Mouse (Mus musculus) midbrain, embryonic 10.5 days (tissue): Measurements from ENCODE around the gene Cog6. TPM values are rescaled to one million over a fixed set of nuclear protein-coding genes. Genes with fewer than 3 reads are reported as not detected.
"Not testable (repeated sequence)": the region's sequence is repeated elsewhere in the genome, so short reads cannot be mapped to it uniquely, and the experiment has no call there.

ENCODE experiments used
- DNase-seq: peaks from one replicate; pipeline ENCODE4 v3.0.0-alpha.2; 2017; ENCODE audit warnings: low spot score
- H3K27ac ChIP-seq: fragments of 300-500 bp; sonication (generic); replicated peaks from 2 replicates; pipeline ENCODE4 v1.5.1; 2016; ENCODE audit warnings: mild to moderate bottlenecking
- H3K27me3 ChIP-seq: fragments of 300-500 bp; sonication (generic); 2 replicates; pipeline ENCODE4 v1.6.1; 2016; ENCODE audit warnings: low read depth, mild to moderate bottlenecking; ENCODE audit not compliant: poor library complexity, severe bottlenecking
- H3K36me3 ChIP-seq: fragments of 300-500 bp; sonication (generic); 2 replicates; pipeline ENCODE4 v1.6.1; 2016; ENCODE audit warnings: mild to moderate bottlenecking, moderate library complexity
- H3K4me1 ChIP-seq: fragments of 300-500 bp; sonication (generic); 2 replicates; pipeline ENCODE4 v1.6.1; 2016
- H3K4me3 ChIP-seq: fragments of 300-500 bp; sonication (generic); 2 replicates; pipeline ENCODE4 v1.5.1; 2016; ENCODE audit warnings: mild to moderate bottlenecking, moderate library complexity
- H3K9me3 ChIP-seq: fragments of 300-500 bp; sonication (generic); replicated peaks from 2 replicates; pipeline ENCODE4 v1.6.1; 2016; ENCODE audit warnings: mild to moderate bottlenecking
- whole genome bisulfite sequencing: fragments of 180-500 bp; shearing (Covaris S2); methylation state at CpG from one replicate; pipeline ENCODE4 v1.1.7; 2016; 5-methylcytosine and 5-hydroxymethylcytosine counted together
- polyA plus RNA-seq: library from polyadenylated mRNA; unstranded; fragments of >200 nt; fragmentation: Nextera tagmentation; extraction: Ambion mirVana; gene quantifications from 2 replicates; pipeline ENCODE4 v1.2.1, GENCODE M21; 2016

The Cog6 gene
- polyA plus RNA-seq, 1 experiment from 2014 or later: 38.9 TPM

DNA sequence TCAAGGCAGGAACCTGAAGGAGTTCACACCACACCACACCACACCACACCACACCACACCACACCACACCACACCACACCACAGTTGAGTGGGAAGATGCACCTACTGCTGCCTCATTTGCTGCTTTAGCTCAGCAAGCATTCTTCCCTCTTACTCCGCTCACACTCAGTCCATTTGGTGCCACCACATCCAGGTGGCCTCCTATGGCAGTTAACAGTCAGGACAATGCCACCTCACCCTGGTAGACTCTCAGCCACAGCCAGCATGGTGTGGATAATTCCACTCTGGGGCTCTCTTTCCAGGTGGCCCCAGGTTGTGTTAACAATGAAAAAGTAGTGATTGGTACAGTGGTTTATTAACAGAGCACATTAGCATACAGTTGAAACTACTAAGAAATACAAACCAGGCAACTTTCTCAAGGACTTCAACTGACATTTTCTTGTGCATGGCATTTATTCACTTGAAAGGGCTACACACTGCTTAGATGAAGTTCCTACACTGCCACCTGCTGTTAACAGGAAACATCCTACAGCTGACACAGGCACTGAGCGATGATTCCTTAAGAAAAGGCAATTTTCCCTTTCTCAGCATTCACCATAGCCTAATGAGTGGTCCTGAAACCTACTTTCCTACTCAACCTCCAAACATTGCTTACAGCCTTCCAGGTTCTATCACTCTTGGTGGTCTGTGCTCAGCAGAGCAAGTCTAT lies 12.5 kb downstream of the Cog6 start:
- WGBS: 81% methylated on average over 2 of the region's 2 CpGs
- no peak overlapping the region for H3K27ac ChIP-seq
- H3K27me3 ChIP-seq: no peaks in the 10 kb centered on the region
- peaks cover 73% of the 10 kb centered on the region for H3K36me3 ChIP-seq
- no peaks in the 10 kb centered on the region for H3K9me3 ChIP-seq
- no peak overlapping the region for H3K4me3 ChIP-seq
- H3K4me1 ChIP-seq: no peaks in the 10 kb centered on the region
- DNase-seq: no peak

DNA sequence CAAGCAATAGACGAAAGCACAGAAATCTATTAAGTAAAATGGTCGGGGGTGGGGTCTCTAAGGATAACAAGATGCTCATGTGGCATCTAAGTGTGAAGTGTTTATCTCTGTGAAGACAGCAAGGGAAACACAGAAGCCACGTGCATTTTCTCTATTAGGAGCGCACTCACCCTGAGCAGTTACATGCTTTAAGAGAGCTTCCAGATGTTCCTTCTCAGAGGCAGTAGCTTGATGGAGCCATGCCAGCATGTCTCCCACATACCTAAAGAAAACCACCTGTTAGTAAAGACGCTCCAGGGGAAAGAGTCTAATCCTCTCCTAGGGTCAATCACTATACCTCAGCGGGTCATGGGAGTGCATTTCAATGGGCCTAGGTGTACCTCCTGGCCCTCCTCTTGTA lies 15.0 kb downstream of the Cog6 start:
- no peak for DNase-seq
- WGBS: 73% methylated on average over 6 of the region's 6 CpGs
- Histone ChIP-seq H3K36me3 (peaks cover 68% of the 10 kb centered on the region), H3K27ac (no peak overlapping the region), H3K27me3 (no peaks in the 10 kb centered on the region), H3K4me3 (no peak overlapping the region), H3K4me1 (no peaks in the 10 kb centered on the region), H3K9me3 (no peaks in the 10 kb centered on the region)

DNA sequence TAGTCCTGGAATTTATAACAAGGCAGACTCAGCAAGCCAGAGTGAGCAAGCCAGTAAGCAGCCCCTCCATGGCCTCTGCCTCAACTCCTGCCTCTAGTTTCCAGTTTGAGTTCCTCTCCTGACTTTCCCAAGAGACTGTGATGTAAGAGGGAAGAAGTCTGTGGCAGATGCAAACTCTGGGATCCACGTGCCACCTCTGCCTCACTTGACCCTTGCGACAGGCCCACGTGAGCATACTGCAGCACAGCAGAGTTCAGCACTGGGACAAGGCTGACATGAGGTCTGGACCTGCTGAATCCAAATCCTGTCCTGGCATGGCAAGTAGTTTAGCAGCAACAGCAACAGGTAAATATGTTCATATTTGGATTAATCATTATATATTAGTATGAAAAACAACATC lies 17.0 kb downstream of the Cog6 start:
- Histone ChIP-seq H3K27me3 (no peaks in the 10 kb centered on the region), H3K36me3 (peaks cover 66% of the 10 kb centered on the region), H3K4me1 (no peaks in the 10 kb centered on the region), H3K27ac (no peak overlapping the region), H3K4me3 (no peak overlapping the region), H3K9me3 (no peaks in the 10 kb centered on the region)
- DNase-seq: no peak
- WGBS: 92% methylated on average over 3 of the region's 3 CpGs

GRCm38 (mm10) chr3:52999016-52999744 lies 17.9 kb downstream of the Cog6 start:
- H3K36me3 ChIP-seq: peaks cover 72% of the 10 kb centered on the region
- 84% methylated on average over 15 of the region's 15 CpGs for WGBS
- DNase-seq: no peak
- no peaks in the 10 kb centered on the region for H3K27me3 ChIP-seq
- H3K4me3 ChIP-seq: no peak overlapping the region
- no peak overlapping the region for H3K27ac ChIP-seq
- no peaks in the 10 kb centered on the region for H3K4me1 ChIP-seq
- H3K9me3 ChIP-seq: no peaks in the 10 kb centered on the region

DNA sequence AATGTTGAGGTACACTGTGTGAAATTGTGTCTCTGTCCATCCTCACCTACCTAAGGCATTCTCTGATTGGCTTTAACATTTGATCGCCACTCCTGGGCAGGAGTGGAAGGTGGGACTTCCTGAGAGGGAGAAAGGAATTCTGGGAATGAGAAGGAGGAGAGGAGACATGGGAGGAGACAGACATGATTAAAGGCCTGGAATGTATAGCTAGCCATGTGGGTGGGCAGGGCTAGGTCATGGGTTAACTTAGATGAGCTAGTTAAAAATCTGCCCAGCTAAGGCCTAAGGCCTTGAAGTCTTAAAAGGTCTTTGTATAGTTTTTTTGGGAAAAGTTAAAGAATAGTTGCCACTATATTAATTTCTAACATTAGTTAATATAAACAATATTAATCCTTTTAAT lies 19.7 kb downstream of the Cog6 start:
- Histone ChIP-seq H3K4me3 (no peak overlapping the region), H3K4me1 (no peaks in the 10 kb centered on the region), H3K36me3 (peaks cover 83% of the 10 kb centered on the region), H3K27ac (no peak overlapping the region), H3K27me3 (no peaks in the 10 kb centered on the region), H3K9me3 (no peaks in the 10 kb centered on the region)
- WGBS: 84% methylated on average over 1 of the region's 1 CpGs
- no peak for DNase-seq

DNA sequence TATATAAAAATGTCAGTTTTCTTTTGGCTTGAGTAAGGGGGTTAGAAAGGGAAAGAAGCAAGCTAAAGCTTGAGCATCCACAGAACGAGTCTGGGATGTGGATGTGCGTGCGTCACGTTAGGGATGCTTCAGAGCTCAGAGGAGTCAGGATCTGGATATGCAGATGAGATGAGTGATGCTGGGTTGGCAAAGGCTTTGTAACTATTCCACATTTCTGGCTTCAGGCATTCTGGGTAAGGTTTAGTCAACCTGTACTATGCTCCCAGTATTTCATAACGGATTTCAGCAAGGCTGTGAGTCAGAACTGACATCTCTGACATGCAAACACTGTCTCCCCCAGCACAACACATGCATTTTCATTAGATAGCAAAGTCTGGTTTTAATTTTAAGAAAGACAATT lies 20.4 kb downstream of the Cog6 start:
- 91% methylated on average over 5 of the region's 5 CpGs for WGBS
- H3K27me3 ChIP-seq: no peaks in the 10 kb centered on the region
- H3K4me1 ChIP-seq: no peaks in the 10 kb centered on the region
- peaks cover 82% of the 10 kb centered on the region for H3K36me3 ChIP-seq
- no peaks in the 10 kb centered on the region for H3K9me3 ChIP-seq
- no peak for DNase-seq
- H3K27ac ChIP-seq: no peak overlapping the region
- no peak overlapping the region for H3K4me3 ChIP-seq

GRCm38 (mm10) chr3:52994666-52995065 lies 22.4 kb downstream of the Cog6 start:
- no peak for DNase-seq
- H3K4me1 ChIP-seq: no peaks in the 10 kb centered on the region
- H3K9me3 ChIP-seq: no peaks in the 10 kb centered on the region
- no peaks in the 10 kb centered on the region for H3K27me3 ChIP-seq
- 72% methylated on average over 5 of the region's 5 CpGs for WGBS
- no peak overlapping the region for H3K4me3 ChIP-seq
- no peak overlapping the region for H3K27ac ChIP-seq
- peaks cover 76% of the 10 kb centered on the region for H3K36me3 ChIP-seq

DNA sequence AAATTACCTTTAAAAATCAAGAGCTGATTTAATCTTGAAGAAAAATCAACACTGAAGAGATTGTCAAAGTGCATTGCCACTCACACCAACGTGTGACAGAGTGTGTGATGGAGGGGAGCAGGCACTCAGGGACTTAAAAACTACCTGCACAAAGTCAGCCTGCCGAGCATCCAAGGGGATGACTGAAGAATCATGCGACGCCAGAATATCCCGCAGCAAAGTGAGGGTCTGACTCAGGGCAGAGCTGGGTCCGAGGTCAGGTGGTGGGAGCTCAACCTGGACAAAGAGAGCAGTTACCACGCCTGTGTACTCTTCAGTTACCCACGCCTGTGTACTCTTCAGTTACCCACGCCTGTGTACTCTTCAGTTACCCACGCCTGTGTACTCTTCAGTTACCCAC lies 23.7 kb downstream of the Cog6 start:
- no peak overlapping the region for H3K4me3 ChIP-seq
- 90% methylated on average over 10 of the region's 10 CpGs for WGBS
- no peak overlapping the region for H3K27ac ChIP-seq
- H3K4me1 ChIP-seq: no peaks in the 10 kb centered on the region
- H3K27me3 ChIP-seq: no peaks in the 10 kb centered on the region
- DNase-seq: no peak
- no peaks in the 10 kb centered on the region for H3K9me3 ChIP-seq
- H3K36me3 ChIP-seq: peaks cover 81% of the 10 kb centered on the region

GRCm38 (mm10) chr3:52990041-52990737 lies 26.8 kb downstream of the Cog6 start:
- Histone ChIP-seq H3K9me3 (no peaks in the 10 kb centered on the region), H3K36me3 (peaks cover 83% of the 10 kb centered on the region), H3K4me1 (no peaks in the 10 kb centered on the region), H3K4me3 (no peak overlapping the region), H3K27me3 (no peaks in the 10 kb centered on the region), H3K27ac (no peak overlapping the region)
- no peak for DNase-seq
- WGBS: 74% methylated on average over 18 of the region's 18 CpGs

GRCm38 (mm10) chr3:52985508-52985941 lies 31.5 kb downstream of the Cog6 start:
- not testable (repeated sequence) for H3K27ac ChIP-seq, H3K4me3 ChIP-seq, DNase-seq, H3K4me1 ChIP-seq, H3K9me3 ChIP-seq, H3K27me3 ChIP-seq
- WGBS: 27% methylated on average over 7 of the region's 7 CpGs
- H3K36me3 ChIP-seq: peaks cover 74% of the 10 kb centered on the region

GRCm38 (mm10) chr3:52983772-52984171 lies 33.3 kb downstream of the Cog6 start:
- no peak overlapping the region for H3K27ac ChIP-seq
- H3K4me3 ChIP-seq: no peak overlapping the region
- no peak for DNase-seq
- H3K27me3 ChIP-seq: no peaks in the 10 kb centered on the region
- WGBS: 90% methylated on average over 3 of the region's 3 CpGs
- no peaks in the 10 kb centered on the region for H3K4me1 ChIP-seq
- no peaks in the 10 kb centered on the region for H3K9me3 ChIP-seq
- peaks cover 61% of the 10 kb centered on the region for H3K36me3 ChIP-seq

GRCm38 (mm10) chr3:52982993-52983392 lies 34.0 kb downstream of the Cog6 start:
- peaks cover 53% of the 10 kb centered on the region for H3K36me3 ChIP-seq
- no peaks in the 10 kb centered on the region for H3K27me3 ChIP-seq
- no peak overlapping the region for H3K27ac ChIP-seq
- no peak overlapping the region for H3K4me3 ChIP-seq
- no peaks in the 10 kb centered on the region for H3K9me3 ChIP-seq
- no peak for DNase-seq
- H3K4me1 ChIP-seq: no peaks in the 10 kb centered on the region
- 89% methylated on average over 10 of the region's 10 CpGs for WGBS
